Mouse (Mus musculus) C2C12 (cell line): ENCODE measurements around the gene Baz2a.
"Not testable (repeated sequence)": the region's sequence is repeated elsewhere in the genome, so short reads cannot be mapped to it uniquely, and the experiment has no call there.

Experiments used
- CEBPB ChIP-seq: IDR thresholded peaks from one replicate; pipeline ENCODE4 v1.6.1; 2011; ENCODE audit warnings: low read depth, mild to moderate bottlenecking, control low read depth, moderate library complexity
- CTCF ChIP-seq: IDR thresholded peaks from one replicate; pipeline ENCODE4 v1.5.1; 2011; ENCODE audit not compliant: control insufficient read depth, insufficient read depth, insufficient read length
- FOSL1 ChIP-seq: IDR thresholded peaks from one replicate; pipeline ENCODE4 v1.8.0; 2011; ENCODE audit warnings: mild to moderate bottlenecking, low read length; ENCODE audit not compliant: poor library complexity, insufficient read depth, severe bottlenecking
- MAX ChIP-seq: IDR thresholded peaks from one replicate; pipeline ENCODE4 v1.6.1; 2011; ENCODE audit warnings: mild to moderate bottlenecking, control low read depth
- MYOD1 ChIP-seq: IDR thresholded peaks from one replicate; pipeline ENCODE4 v1.6.1; 2011; ENCODE audit warnings: low read depth; ENCODE audit not compliant: control insufficient read depth, insufficient read length

DNA sequence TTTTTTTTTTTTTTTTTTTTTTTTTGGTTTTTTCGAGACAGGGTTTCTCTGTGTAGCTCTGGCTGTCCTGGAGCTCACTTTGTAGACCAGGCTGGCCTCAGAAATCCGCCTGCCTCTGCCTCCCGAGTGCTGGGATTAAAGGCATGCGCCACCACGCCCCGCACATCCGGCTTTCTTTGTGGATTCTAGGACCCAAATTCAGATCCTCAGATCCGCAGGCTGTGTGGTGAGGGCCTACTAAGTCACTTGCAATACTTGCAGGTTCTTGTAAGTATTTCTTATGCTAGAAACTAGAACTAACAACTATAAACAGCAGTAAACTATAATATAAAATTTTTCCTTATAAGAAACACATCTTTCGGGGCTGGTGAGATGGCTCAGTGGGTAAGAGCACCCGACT, 80.0 kb downstream of the Baz2a start:
- not testable (repeated sequence) for TF ChIP-seq CTCF, CEBPB, MYOD1, MAX, FOSL1
